Comparison of ENCODE assay signal across 11 mouse cellular contexts in the genomic region with DNA sequence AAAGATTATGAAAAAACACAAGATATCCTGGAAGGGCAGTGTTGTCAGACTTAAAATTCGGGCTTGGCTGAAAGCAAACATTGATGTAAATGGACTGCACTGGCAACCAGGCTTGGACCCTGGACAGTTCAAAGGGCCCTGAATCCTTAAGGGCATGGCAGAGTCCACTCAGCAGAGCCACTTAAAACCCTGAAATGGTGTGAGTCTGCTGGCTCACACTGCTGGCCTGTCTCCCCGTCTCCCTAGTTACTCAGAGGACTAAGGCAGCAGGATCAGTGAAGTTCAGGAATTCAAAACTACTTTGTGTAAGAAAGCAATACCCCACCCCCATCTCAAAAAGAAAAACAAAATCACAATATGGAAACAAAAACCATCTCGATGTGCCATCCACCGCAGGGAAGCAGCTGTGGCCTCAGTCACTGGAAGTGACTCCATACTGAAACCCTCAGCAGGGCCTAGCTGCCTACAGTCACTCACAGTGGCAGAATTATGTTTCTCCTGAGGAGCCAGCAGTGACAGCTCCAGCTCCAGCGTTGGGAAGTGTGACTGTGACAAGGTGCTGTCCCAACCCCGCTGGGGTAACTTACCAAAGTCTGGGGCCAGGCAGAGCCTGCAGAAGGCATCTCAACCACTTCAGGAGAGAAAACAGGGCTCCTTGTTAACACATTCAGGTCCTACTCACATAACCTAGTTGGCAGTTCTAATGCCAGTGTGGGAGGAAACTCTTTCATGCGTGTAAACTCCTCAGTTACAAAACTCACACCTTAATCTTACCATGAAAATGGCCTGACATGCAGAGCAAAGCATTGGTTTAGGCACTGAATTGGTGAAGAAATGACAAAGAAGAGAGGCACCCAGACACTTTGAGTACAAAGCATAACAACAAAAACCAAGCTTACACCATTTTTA.
DNase-seq lines count a peak whose midpoint lies in the region; ATAC-seq and TF ChIP-seq lines count a peak whose summit lies in the region.
"Had no signal": no experiment of that assay in that cellular context is flagged by ENCODE, and none has a peak within 500 bp of the region (broad histone marks: within the 10 kb centered on the region; RNA-seq: fewer than 3 reads in every experiment).

No protein-coding gene starts in this region.

- H3K4me2 ChIP-seq in heart, embryonic 15.5 days: no peak overlapping the region
- H3K4me2 ChIP-seq in kidney, embryonic 14.5 days (replicated peaks; ENCODE audit: low read depth, low read length): no peak overlapping the region
- H3K4me2 ChIP-seq: lung, embryonic 14.5 days had no signal

- H3K4me1 ChIP-seq in heart, embryonic 15.5 days (replicated peaks): peaks cover 31% of the 10 kb centered on the region
- peaks cover 19% of the 10 kb centered on the region for H3K4me1 ChIP-seq in thymus, adult 2 months (replicated peaks; ENCODE audit: control insufficient read depth, insufficient read depth, low read length)
- peaks cover 33% of the 10 kb centered on the region for H3K4me1 ChIP-seq in kidney, embryonic 14.5 days (ENCODE audit: control insufficient read depth, insufficient read depth, low read length)

- H3K27me3 ChIP-seq in heart, embryonic 15.5 days: no peaks in the 10 kb centered on the region
- no peaks in the 10 kb centered on the region for H3K27me3 ChIP-seq in thymus, adult 2 months (ENCODE audit: control insufficient read depth, insufficient read depth, low read length)
- H3K27me3 ChIP-seq in kidney, embryonic 14.5 days (ENCODE audit: control insufficient read depth, insufficient read depth, low read length): no peaks in the 10 kb centered on the region

- 42% methylated on average over 7 of the region's 7 CpGs for WGBS in heart, embryonic 15.5 days
- 79% methylated on average over 7 of the region's 7 CpGs for whole genome bisulfite sequencing in thymus, adult 2 months
- 22% methylated on average over 7 of the region's 7 CpGs for WGBS in kidney, embryonic 14.5 days

- no peak overlapping the region for H3K4me3 ChIP-seq in heart, embryonic 15.5 days
- H3K4me3 ChIP-seq in thymus, adult 2 months (ENCODE audit: control insufficient read depth, insufficient read depth, low read length): no peak overlapping the region
- H3K4me3 ChIP-seq in kidney, embryonic 14.5 days (ENCODE audit: low read length): no peak overlapping the region

- H3K9me3 ChIP-seq in heart, embryonic 15.5 days (replicated peaks): no peaks in the 10 kb centered on the region
- H3K9me3 ChIP-seq in kidney, embryonic 14.5 days (ENCODE audit: control insufficient read depth, low read length): no peaks in the 10 kb centered on the region; the same call in 1 of the 2 replicates
- H3K9me3 ChIP-seq: G1E had no signal

- DNase-seq in heart, postnatal 14 days: no peak
- DNase-seq in thymus, adult 2 months: no peak
- no peak for DNase-seq in thymus, postnatal 0 days (ENCODE audit: low spot score)
- no peak for DNase-seq in urinary bladder, adult 2 months (ENCODE audit: low spot score)
- no peak for DNase-seq in left cerebral cortex, postnatal 14 days (ENCODE audit: low spot score in 2 of 2)
- DNase-seq in cerebellum, adult 11 months: no peak
- DNase-seq: lung, embryonic 14.5 days; right cerebral cortex, postnatal 14 days had no signal

- intact Hi-C loops in heart, postnatal 14 days (cut with DNase I): no loop called here
- intact Hi-C loops in left cerebral cortex, postnatal 14 days (cut with DNase I): no loop called here

- no peak for TF ChIP-seq CTCF in thymus, adult 2 months (IDR thresholded peaks at IDR 0.05; ENCODE audit: borderline replicate concordance, control insufficient read depth, extremely low read depth, insufficient read depth, low read length, poor library complexity)

- no peaks in the 10 kb centered on the region for H3K36me3 ChIP-seq in heart, embryonic 15.5 days
- no peaks in the 10 kb centered on the region for H3K36me3 ChIP-seq in thymus, adult 2 months (ENCODE audit: control insufficient read depth, insufficient read depth, low read length)
- H3K36me3 ChIP-seq in kidney, embryonic 14.5 days (ENCODE audit: control insufficient read depth, insufficient read depth, low read length): no peaks in the 10 kb centered on the region

- H3K9ac ChIP-seq in heart, embryonic 15.5 days: no peak overlapping the region
- H3K9ac ChIP-seq in kidney, embryonic 14.5 days (ENCODE audit: low read depth, low read length): no peak overlapping the region
- H3K9ac ChIP-seq: lung, embryonic 14.5 days had no signal

- ATAC-seq in heart, embryonic 15.5 days (replicated peaks; ENCODE audit: insufficient number of reproducible peaks, insufficient read depth, low FRiP score, low read depth): no peak
- peak; percentile 55; the same call in 1 of the 2 replicates for ATAC-seq in kidney, embryonic 14.5 days (ENCODE audit: low FRiP score, low TSS enrichment)

- TF ChIP-seq POLR2A in thymus, adult 2 months (IDR thresholded peaks at IDR 0.05; ENCODE audit: control insufficient read depth, extremely low read depth, insufficient read depth, low read length, poor library complexity): no peak

- peak overlapping the region; percentile 17; the same call in 1 of the 2 replicates for H3K27ac ChIP-seq in heart, embryonic 15.5 days
- H3K27ac ChIP-seq in thymus, adult 2 months (ENCODE audit: control insufficient read depth, insufficient read depth, low read length): peak overlapping the region; percentile 42
- H3K27ac ChIP-seq in kidney, embryonic 14.5 days (ENCODE audit: low read depth, low read length): peak overlapping the region; percentile 74

Comparison
In these comparisons a context has a peak if more than half of its experiments do, and no peak if none do; other contexts are left out.
1. H3K27ac ChIP-seq: peak in every context shown above with its lines; median percentile 74 in kidney, embryonic 14.5 days; 42 in thymus, adult 2 months; 17 in heart, embryonic 15.5 days.